Mouse (Mus musculus) lung, postnatal 0 days (tissue): ENCODE data around the gene Ect2.

ENCODE experiments used
- CTCF ChIP-seq: IDR thresholded peaks from 2 replicates; pipeline ENCODE4 v1.5.1; 2016; ENCODE audit warnings: antibody characterized with exemption, mild to moderate bottlenecking
- EP300 ChIP-seq: IDR thresholded peaks from 2 replicates; pipeline ENCODE4 v1.6.1; 2016; ENCODE audit warnings: antibody characterized with exemption, mild to moderate bottlenecking, control low read depth

GRCm38 (mm10) chr3:27165481-27166065 is 11.9 kb upstream of the Ect2 start:
- TF ChIP-seq EP300 (no peak), CTCF (no peak)
